Mouse (Mus musculus) adrenal gland, adult 2 months (tissue): ENCODE data around the gene Slc39a3. TPM values are rescaled to one million over a fixed set of nuclear protein-coding genes. Genes with fewer than 3 reads are reported as not detected.
"Not testable (repeated sequence)": the region's sequence is repeated elsewhere in the genome, so short reads cannot be mapped to it uniquely, and the experiment has no call there.

Source experiments
- DNase-seq: peaks from one replicate; pipeline ENCODE4 v3.0.0; 2021
- polyA plus RNA-seq: library from polyadenylated mRNA; depleted of rRNA; stranded (reverse); fragments of >200 nt; gene quantifications from 2 replicates; pipeline ENCODE4 v1.2.3, GENCODE M21; 2012
- total RNA-seq, 2 experiments: library from RNA; stranded (reverse); gene quantifications; 2 replicates each; pipeline ENCODE4 v1.2.3; 2021

Slc39a3 gene
- total and polyA plus RNA-seq, 3 experiments: 50.9 to 154 (median 53.0) TPM

GRCm38 (mm10) chr10:81007240-81007639 lies 30.0 kb downstream of the Slc39a3 start:
- no peak for DNase-seq

DNA sequence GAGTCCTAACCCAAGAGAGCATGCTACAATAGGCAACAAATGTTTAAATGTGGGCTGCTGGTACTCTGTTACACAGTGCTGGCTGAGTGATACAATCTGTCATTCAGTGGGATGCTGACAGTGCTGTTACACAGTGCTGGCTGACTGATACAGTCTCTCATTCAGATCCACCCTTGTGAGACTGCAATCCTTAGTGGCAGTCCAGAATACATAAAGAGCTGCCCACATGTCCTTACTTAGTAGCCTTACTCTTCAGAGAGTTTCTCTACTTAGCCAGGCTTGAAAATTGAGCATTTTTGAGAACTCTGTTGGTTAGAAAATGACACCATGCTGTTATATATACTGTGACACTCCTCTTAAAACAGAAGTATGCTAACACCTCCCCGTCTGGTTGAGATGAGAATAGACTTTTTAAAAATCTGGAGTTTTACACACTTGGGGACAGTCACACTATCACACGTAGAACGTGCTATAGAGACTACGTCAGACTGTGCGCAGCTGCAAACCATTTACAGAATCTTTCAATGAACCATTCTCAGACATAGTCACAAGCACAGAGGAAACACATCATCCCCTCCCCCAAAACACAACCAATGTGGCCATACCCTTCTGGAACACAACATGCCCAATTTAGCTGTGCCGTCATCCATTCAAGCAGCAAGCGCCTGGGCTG lies 31.1 kb downstream of the Slc39a3 start:
- DNase-seq: no peak

- no peak for DNase-seq
Measured at GRCm38 (mm10) chr10:81001161-81001560, 36.1 kb downstream of the Slc39a3 start.

DNA sequence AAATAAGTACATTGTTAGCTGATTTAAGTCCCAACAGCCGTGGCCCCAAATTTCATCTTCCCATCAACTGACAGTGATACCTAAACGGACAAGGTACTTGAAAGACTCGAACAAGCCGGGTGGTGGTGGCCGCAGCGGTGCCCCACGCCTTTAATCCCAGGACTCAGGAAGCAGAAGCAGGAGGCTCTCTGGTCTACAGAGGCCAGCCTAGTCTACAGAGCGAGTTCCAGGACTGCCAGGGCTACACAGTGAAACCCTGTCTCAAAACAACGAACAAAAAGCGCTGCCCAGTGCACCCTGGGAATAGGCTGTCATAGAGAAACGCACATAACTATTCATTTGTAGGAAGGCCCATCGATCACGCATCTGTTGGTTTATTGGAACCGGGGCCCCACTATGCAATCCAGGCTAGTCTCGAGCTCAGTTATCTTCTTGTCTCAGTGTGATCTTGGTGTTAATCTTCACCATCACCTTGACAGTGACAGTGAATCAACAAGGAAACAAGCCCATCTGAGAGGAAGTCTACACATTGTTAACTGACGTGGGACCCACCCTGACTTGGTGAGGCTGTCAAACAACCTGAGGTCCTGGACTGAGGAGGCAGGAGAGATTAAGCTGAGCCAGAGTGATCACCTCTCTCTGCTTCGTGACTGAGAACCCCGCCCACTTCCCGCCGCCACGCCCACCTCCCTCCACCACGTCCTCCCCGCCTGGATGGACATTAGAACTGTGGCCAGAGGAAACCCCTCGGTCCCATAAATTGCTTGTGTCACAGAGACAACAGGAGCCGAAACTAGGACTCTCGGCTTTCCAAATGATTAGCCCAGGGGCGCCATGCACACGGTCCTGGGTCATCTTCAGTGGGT lies 36.8 kb downstream of the Slc39a3 start:
- no peak for DNase-seq

DNA sequence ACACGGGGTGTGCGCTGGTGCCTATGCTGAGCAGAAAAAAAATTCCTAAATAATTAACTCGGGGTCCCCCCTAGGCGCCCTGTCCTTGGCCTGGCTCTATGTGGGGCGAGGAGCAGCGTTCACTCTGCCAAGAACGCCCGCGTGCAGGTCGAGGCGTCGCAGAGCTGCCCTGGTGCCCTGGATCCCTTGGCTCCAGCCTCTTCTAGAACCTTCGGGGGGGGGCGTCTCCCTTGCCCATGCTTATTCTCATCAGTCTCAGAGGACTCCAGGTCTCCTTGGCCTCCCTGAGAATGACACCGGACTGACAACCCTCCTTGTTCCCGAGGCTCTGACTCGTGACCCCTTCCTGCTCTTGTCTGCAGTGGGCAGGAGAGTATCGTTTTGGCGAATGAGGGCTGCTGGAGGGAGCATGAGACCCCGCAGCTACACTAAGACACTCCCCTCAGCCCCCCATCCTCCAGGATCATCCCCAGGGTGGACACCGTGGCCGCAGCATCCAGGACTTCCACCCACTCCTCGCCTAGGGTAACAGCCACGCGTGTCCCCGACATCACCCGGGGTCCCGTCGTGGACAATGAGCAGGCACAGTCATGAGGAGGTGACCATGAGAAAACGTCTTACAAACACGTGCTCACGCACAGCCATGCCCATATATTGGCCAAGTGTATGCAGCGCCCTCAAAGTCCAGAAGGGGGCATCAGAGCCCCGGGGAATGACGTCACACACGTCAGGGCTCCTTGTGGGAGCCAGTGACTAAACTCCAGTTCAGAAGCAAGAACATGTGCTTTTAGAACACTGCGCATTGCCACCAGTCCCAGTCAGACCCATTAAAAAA lies 37.6 kb downstream of the Slc39a3 start:
- DNase-seq: peak; percentile 92

- peak; percentile 46 for DNase-seq
Measured at GRCm38 (mm10) chr10:80998778-80999177, 38.4 kb downstream of the Slc39a3 start.

DNA sequence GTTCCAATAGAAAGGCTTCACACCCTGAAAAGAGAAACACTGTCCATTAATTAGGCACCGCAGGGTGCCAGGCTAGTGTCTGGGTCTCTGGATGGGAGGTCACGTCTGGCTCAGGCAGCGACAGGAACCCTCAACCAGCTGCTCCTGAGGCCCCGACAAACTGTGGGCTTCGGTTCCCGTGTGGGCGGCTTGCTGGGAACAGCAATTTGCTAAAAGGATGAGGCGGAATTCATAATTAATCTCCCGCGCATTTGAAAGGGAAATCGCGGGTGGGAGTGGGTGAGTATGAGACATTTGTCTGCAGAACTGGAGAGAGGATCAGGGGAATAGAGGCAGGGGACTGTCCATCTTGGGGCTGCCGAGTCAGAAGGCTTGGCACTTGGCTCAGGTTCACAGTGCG lies 39.2 kb downstream of the Slc39a3 start:
- no peak for DNase-seq

DNA sequence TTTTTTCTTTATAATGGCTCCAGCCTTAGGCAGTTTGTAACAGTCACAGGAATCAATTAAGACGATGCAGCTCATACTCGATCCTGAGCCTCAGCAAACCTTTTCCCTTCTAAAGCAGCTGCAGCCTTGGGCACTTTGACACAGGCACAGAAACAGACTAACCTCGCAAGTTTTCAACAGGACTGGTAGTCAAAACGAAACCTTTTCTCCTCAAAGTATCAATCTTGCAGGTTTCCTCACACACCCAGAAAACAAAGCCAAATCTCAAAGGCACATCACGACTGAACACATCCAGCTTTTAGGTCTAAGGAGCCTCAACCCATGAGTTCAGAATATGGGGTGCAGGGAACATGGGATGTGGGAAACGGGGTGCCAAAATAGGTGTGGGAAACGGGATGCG lies 39.9 kb downstream of the Slc39a3 start:
- DNase-seq: no peak

- DNase-seq: no peak
Measured at GRCm38 (mm10) chr10:80996501-80996900, 40.7 kb downstream of the Slc39a3 start.

- DNase-seq: peak; percentile 84
Measured at GRCm38 (mm10) chr10:80995091-80995632, 42.1 kb downstream of the Slc39a3 start.

GRCm38 (mm10) chr10:80994621-80995020 lies 42.6 kb downstream of the Slc39a3 start:
- no peak for DNase-seq

GRCm38 (mm10) chr10:80993276-80993675 lies 44.0 kb downstream of the Slc39a3 start:
- no peak for DNase-seq

DNA sequence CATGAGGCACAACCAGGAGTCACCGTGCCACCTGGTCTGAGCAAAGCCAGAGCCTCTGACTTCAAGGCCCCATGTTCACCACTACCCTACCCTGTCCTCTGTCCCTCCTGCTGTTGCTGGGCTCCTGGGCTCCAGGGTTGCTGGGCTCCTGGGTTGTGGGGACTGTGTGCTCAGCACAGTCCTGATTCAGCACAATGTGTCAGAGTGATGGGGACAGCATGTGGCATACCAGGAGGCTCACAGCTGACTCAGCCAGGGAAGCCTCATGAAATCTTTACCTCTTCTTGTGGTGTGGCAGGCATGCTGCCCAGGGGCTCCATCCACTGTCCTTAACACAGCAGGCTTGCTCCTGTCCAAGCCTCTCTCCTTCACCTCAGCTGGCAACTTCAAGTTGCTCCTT lies 45.3 kb downstream of the Slc39a3 start:
- no peak for DNase-seq

DNA sequence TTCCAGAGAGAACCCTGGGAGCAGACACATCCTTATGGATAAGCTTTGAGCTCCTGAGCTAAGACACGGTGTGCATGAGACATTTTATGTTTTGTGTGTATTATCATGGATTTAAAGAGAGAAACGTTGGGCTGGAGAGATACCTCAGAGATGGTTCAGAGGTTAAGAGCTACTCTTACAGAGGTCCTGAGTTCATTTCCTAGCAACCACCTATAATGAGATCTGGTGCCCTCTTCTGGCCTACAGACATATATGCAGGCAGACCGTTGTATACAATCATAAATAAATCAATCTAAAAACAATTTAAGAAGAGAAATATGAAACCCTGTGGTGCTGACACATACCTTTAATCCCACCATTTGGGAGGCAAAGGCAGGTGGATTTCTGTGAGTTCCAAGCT lies 46.2 kb downstream of the Slc39a3 start:
- DNase-seq: no peak

- DNase-seq: no peak
Measured at GRCm38 (mm10) chr10:80990406-80990805, 46.8 kb downstream of the Slc39a3 start.

DNA sequence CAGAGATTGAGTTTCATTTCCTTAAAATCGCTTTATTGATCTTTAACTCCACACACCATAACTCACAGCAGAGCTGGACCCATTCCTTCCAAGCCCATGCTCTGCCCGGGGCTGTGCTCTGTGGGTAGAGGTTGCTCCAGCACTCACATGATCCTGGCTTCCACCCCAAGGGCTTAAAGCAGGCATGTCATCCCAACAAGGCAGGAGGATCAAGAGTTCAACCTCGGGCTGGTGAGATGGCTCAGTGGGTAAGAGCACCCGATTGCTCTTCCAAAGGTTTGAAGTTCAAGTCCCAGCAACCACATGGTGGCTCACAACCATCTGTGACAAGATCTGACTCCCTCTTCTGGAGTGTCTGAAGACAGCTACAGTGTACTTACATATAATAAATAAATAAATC lies 47.4 kb downstream of the Slc39a3 start:
- DNase-seq: not testable (repeated sequence)

- DNase-seq: no peak
Measured at GRCm38 (mm10) chr10:80989446-80989845, 47.8 kb downstream of the Slc39a3 start.

DNA sequence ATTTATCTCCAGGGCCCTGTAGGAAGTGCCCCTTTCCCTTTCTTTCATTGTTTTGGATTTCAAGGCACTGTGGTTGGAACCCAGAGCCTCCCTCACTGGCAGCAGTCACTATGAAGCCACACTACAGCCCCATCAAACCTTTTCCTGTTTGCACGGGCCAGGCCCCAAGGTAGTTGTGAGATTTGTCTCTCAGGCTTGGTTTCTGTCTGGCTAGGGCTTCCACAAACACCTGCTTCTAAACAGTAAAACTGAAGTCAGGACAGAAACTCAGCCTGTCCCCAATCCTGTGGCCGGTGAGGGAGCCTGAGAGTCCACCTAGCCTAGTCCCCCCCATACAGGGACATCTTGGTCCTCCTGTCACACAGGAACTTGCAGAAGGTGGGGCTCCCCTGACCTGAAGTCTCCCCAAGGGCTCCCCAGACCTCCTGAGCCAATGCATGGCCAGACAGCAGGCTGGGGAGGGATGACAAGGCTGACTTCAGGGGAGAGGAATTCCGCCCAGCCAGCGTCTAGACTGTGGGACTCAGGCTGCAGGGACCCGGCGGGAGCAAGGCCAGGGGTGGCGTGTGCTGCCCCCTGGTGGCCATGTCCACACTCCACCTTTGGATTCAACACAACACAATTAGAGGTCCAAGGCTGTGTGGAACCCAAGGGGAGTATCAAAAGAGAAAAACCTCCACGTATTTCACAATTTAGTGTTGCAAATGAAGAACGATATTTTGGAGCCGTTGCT lies 49.4 kb downstream of the Slc39a3 start:
- DNase-seq: peak; percentile 91

- peak; percentile 65 for DNase-seq
Measured at GRCm38 (mm10) chr10:80986754-80987153, 50.5 kb downstream of the Slc39a3 start.

DNA sequence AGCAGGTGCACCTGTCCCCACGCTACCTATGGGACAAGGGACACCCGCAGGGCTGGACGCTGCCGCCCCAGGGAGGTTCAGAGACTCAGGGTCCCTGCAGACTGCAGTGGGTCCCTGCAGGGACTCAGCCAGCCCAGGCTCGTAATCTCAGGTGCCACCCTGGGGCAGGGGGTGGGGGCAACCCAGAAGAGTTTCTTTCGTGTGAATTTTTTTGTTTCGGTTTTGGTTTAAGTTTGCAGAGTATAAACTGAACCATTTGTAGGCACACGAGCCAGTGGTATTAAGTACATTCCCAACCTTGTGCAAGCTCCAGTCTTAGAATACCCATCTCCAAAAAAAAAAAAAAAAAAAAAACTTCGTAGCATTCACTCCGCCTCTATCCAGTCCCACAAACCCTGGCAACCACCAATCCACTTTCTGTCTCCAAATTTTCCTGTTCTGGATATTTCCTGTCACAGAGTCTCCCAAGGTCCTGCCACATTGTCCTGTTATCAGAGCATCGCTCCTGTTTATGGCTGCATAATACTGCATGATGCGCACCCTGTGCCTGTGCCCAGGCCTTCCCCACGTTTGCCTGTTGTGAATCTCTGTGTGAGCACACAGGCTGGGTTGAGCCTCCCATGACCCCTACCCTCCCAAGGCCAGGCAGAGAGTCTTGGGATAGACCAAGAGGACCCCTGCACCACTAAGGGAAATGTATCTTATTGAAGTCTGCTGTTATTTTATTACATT lies 51.1 kb downstream of the Slc39a3 start:
- no peak for DNase-seq
